Mouse (Mus musculus): ENCODE results near the gene Mcm2. TPM values are rescaled to one million over a fixed set of nuclear protein-coding genes. Genes with fewer than 3 reads are reported as not detected.
A peak's percentile ranks its signal among the peaks of the same experiment; 100 is the strongest.

The Mcm2 gene
- total and polyA plus RNA-seq, 3 experiments = 130 to 148 (median 148) TPM

GRCm38 (mm10) chr6:88935735-88936276, 37.2 kb upstream of the Mcm2 start:
- Histone ChIP-seq H3K36me3 (replicated peaks in 1 of 2; ENCODE audit: control insufficient read depth in 1 of 2, insufficient read depth in 1 of 2, low read length in 1 of 2) (no peaks in the 10 kb centered on the region), H3K27me3 (replicated peaks) (no peaks in the 10 kb centered on the region), H3K9me3 (replicated peaks; ENCODE audit: low read length) (no peaks in the 10 kb centered on the region), H3K79me2 (replicated peaks; ENCODE audit: control insufficient read depth, extremely low read depth, insufficient read depth, poor library complexity, severe bottlenecking) (no peaks in the 10 kb centered on the region), H3K4me3 (replicated peaks in 1 of 3; ENCODE audit: low read depth in 2 of 3, low read length in 2 of 3, poor library complexity in 1 of 3) (no peak overlapping the region), H3K4me1 (ENCODE audit: control insufficient read depth in 1 of 2, insufficient read depth in 2 of 2) (peaks cover 59 to 81% of the 10 kb centered on the region in 2 experiments), H3K4me2 (ENCODE audit: insufficient read depth, low read depth, poor library complexity, severe bottlenecking) (no peak overlapping the region; the same call in 1 of the 2 replicates), H3K27ac (ENCODE audit: insufficient read depth, low read depth) (peak overlapping the region; percentile 8; the same call in 1 of the 2 replicates), H3K9ac (ENCODE audit: insufficient read depth, low read depth) (no peak overlapping the region)
- TF ChIP-seq E2F4 (IDR thresholded peaks at IDR 0.05; ENCODE audit: insufficient replicate concordance, low read depth, low read length) (no peak), IRF4 (IDR thresholded peaks at IDR 0.05; ENCODE audit: low read depth, low read length) (no peak; the same call in 1 of the 2 replicates), NRF1 (IDR thresholded peaks at IDR 0.05; ENCODE audit: low read depth, low read length) (peak; percentile 7; the same call in 1 of the 2 replicates), ELF1 (IDR thresholded peaks at IDR 0.05; ENCODE audit: low read depth, low read length) (no peak), POLR2AphosphoS2 (IDR thresholded peaks at IDR 0.05; ENCODE audit: low read depth, low read length) (no peak), RAD21 (IDR thresholded peaks at IDR 0.05; ENCODE audit: low read depth, low read length) (peak; percentile 71), ZMIZ1 (IDR thresholded peaks at IDR 0.05; ENCODE audit: low read depth, low read length) (no peak), POLR2A (IDR thresholded peaks at IDR 0.05; ENCODE audit: low read depth, low read length) (no peak), MAZ (IDR thresholded peaks at IDR 0.05; ENCODE audit: low read depth, low read length) (peak; percentile 97), SMC3 (IDR thresholded peaks at IDR 0.05; ENCODE audit: low read depth, low read length) (peak; percentile 87), ZC3H11A (IDR thresholded peaks at IDR 0.05; ENCODE audit: low read depth, low read length) (peak; percentile 54), MYC (IDR thresholded peaks at IDR 0.05; ENCODE audit: low read depth, low read length) (no peak; the same call in 1 of the 2 replicates), MAFK (IDR thresholded peaks at IDR 0.05; ENCODE audit: insufficient replicate concordance, low read length) (no peak), JUN (IDR thresholded peaks at IDR 0.05; ENCODE audit: insufficient read depth, low read depth, low read length) (no peak), ETS1 (conservative IDR thresholded peaks at IDR 0.05; ENCODE audit: low read depth, low read length) (no peak), EP300 (IDR thresholded peaks at IDR 0.05; ENCODE audit: low read length) (no peak), CTCF (conservative IDR thresholded peaks at IDR 0.05 in 1 of 2, IDR thresholded peaks at IDR 0.05 in 1 of 2; ENCODE audit: low read depth in 2 of 2, low read length in 2 of 2) (peak; percentile 38 to 84; a peak in 3 of 4 replicates), MAX (IDR thresholded peaks at IDR 0.05; ENCODE audit: low read length) (no peak), MXI1 (IDR thresholded peaks at IDR 0.05; ENCODE audit: low read depth, low read length) (no peak), HCFC1 (IDR thresholded peaks at IDR 0.05; ENCODE audit: low read depth, low read length) (no peak), TCF12 (IDR thresholded peaks at IDR 0.05; ENCODE audit: low read depth, low read length) (no peak), MEF2A (IDR thresholded peaks at IDR 0.05; ENCODE audit: borderline replicate concordance, low read depth, low read length) (0 out of 2 replicates have a peak, but pooled peaks have one; percentile 22)
- dilution Hi-C loops (cut with MboI; ENCODE audit: extremely low pct_ligation_motif_present, extremely low pct_unique_long_range_greater_than_20kb, low sequenced_read_pairs) = no loop called here
- DNase-seq (ENCODE audit: extremely low read depth) = peak; percentile 86
- in situ Hi-C loops (cut with MboI; ENCODE audit: low pct_ligation_motif_present, low pct_unique_long_range_greater_than_20kb, low sequenced_read_pairs) = loop anchor here (10.0 kb wide), 3 partner anchors 69 to 699 kb away; no protein-coding TSS in a partner anchor
